Mouse (Mus musculus): Measurements from ENCODE around the gene Defb15. TPM values are rescaled to one million over a fixed set of nuclear protein-coding genes. Genes with fewer than 3 reads are reported as not detected.
"Not testable (repeated sequence)": the region's sequence is repeated elsewhere in the genome, so short reads cannot be mapped to it uniquely, and the experiment has no call there.

Defb15 gene
- polyA plus RNA-seq, 1 experiment from 2014 or later: not detected

DNA sequence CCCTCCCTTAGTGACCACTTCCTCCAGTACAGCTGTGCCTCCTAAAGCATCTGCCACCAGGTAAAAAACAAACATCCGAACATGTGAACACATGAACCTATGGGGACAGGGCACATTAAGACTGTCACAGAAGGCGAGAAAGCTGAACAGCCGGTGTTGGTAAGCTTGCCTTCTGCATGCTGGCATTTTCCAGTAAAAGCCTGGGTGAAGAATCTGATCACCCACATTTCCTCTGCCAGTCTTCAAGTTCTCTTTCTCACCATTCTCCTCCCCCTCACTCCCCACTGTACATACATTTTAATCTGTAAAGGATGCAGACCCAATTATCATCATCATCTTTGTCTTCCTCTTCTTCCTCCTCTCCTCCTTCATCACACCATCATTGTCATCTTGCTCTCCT lies 16.9 kb downstream of the Defb15 start:
- ATAC-seq (ENCODE audit: insufficient read depth, low FRiP score, low read depth): no peak
- no peaks in the 10 kb centered on the region for H3K4me1 ChIP-seq
- 82% methylated on average over 3 of the region's 3 CpGs for WGBS
- H3K27ac ChIP-seq: no peak overlapping the region
- H3K9ac ChIP-seq: no peak overlapping the region
- no peaks in the 10 kb centered on the region for H3K9me3 ChIP-seq
- H3K4me3 ChIP-seq (replicated peaks): no peak overlapping the region
- no peak overlapping the region for H3K4me2 ChIP-seq
- no peaks in the 10 kb centered on the region for H3K27me3 ChIP-seq (replicated peaks)
- H3K36me3 ChIP-seq: no peaks in the 10 kb centered on the region

DNA sequence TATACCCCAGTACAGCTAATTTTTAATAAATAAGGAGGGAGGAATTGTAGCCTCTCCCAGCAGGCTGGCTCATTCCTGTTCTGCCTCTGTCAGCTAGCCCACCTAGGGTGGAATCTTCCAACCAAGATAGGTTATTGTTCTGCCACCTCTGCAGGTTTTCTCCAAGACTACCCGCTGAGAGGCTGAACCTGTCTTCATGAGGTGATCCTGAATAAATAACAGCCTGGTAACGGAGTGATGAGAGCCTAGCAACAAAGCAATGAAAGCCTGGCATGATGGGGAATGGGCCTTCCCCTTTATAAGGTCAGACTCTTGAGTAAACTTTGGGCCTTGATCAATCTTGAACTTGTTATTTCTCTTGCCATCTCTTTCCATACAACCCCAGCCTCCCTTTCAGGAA lies 20.0 kb downstream of the Defb15 start:
- Histone ChIP-seq H3K9me3 (no peaks in the 10 kb centered on the region), H3K36me3 (no peaks in the 10 kb centered on the region), H3K9ac (no peak overlapping the region), H3K27ac (no peak overlapping the region), H3K4me2 (no peak overlapping the region), H3K4me3 (replicated peaks) (no peak overlapping the region), H3K4me1 (no peaks in the 10 kb centered on the region), H3K27me3 (replicated peaks) (no peaks in the 10 kb centered on the region)
- WGBS: 24% methylated on average over 2 of the region's 2 CpGs
- no peak for ATAC-seq (ENCODE audit: insufficient read depth, low FRiP score, low read depth)

DNA sequence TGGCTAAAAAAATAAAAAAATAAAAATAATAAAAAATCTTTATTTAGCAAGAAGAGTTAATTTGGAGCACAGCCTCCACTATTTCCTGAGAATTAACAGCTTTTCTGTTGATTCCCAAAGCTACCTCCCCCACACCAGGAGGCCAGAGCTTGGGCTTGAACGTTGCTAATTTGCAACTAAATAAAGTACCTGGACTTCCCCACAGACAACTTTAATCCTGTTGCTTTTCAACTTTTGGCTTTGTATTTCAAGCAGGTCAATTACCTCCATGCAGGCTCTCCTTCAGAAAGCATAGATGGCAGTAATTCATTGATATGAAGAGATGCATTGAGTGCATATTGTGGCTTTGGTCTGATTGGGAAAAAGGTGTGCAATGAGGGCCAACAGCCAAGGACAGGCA lies 20.6 kb downstream of the Defb15 start:
- no peaks in the 10 kb centered on the region for H3K9me3 ChIP-seq
- H3K27ac ChIP-seq: no peak overlapping the region

DNA sequence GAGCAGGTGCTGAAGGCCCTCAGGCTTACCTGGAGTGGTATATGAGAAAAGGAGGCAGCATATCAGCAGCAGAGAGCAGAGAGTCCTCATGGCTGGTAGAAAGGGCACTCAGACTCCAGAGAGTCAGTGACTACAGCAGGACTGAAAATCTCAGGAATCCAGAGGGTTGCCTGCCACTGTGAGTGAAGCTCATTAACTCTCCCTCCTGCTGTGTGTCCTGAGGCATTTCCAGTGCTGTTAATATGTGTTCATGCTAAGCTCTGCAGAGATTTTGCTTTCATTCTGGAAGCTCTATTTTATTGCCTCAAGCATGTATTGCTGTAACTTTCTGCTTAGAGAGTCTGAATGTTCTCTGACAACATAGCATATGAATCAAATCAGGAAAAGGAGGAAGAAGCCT lies 26.2 kb downstream of the Defb15 start, which contains the start of gene Defb11:
TSS of gene Defb11 (minus strand) at position 123 of the 400 bp plus-strand sequence.
- H3K4me1 ChIP-seq; H3K4me2 ChIP-seq; ATAC-seq (ENCODE audit: insufficient read depth, low FRiP score, low read depth); H3K36me3 ChIP-seq; H3K9me3 ChIP-seq; H3K27me3 ChIP-seq (replicated peaks); H3K9ac ChIP-seq; H3K27ac ChIP-seq; H3K4me3 ChIP-seq (replicated peaks): not testable (repeated sequence)

More for the DNA sequence above, 20.6 kb downstream of the Defb15 start:
- H3K4me2 ChIP-seq: no peak overlapping the region
- ATAC-seq (ENCODE audit: insufficient read depth, low FRiP score, low read depth): no peak
- no peak overlapping the region for H3K9ac ChIP-seq
- no peak overlapping the region for H3K4me3 ChIP-seq (replicated peaks)
- no peaks in the 10 kb centered on the region for H3K4me1 ChIP-seq
- WGBS: 12% methylated on average over 1 of the region's 1 CpGs
- no peaks in the 10 kb centered on the region for H3K27me3 ChIP-seq (replicated peaks)
- H3K36me3 ChIP-seq: no peaks in the 10 kb centered on the region

DNA sequence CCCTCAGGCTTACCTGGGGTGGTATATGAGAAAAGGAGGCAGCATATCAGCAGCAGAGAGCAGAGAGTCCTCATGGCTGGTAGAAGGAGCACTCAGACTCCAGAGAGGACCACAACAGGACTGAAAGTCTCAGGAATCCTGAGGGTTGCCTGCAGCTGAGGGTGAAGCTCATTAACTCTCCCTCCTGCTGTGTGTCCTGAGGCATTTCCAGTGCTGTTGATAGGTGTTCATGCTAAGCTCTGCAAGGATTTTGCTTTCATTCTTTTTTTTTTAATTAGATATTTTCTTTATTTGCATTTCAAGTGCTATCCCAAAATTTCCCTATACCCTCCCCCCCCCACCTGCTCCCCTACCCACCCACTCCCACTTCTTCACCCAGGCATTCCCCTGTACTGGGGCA lies 47.2 kb downstream of the Defb15 start, which contains the start of gene Defb9:
TSS of gene Defb9 (minus strand) at position 101 of the 400 bp plus-strand sequence.
- ATAC-seq (ENCODE audit: insufficient read depth, low FRiP score, low read depth); H3K4me1 ChIP-seq; H3K9ac ChIP-seq; H3K9me3 ChIP-seq; H3K27ac ChIP-seq; H3K4me2 ChIP-seq; H3K27me3 ChIP-seq (replicated peaks); H3K36me3 ChIP-seq; H3K4me3 ChIP-seq (replicated peaks): not testable (repeated sequence)

Other genes with a start within 250 kb of the Defb15 start
- 0.59 TPM in 1 of 2 replicates, not detected in the other for gene AY761184, start 229.1 kb downstream of the Defb15 start, polyA plus RNA-seq (2015; fragmentation: Nextera tagmentation; extraction: Ambion mirVana)
- 13.3 and 15.1 TPM in 2 replicates for gene Defa24, start 198.2 kb downstream of the Defb15 start, polyA plus RNA-seq (2015; fragmentation: Nextera tagmentation; extraction: Ambion mirVana)
- gene Defb50, start 109.2 kb downstream of the Defb15 start, polyA plus RNA-seq (2015; fragmentation: Nextera tagmentation; extraction: Ambion mirVana): not detected in 2 replicates
- not detected in 2 replicates for gene Defb2, start 92.8 kb downstream of the Defb15 start, polyA plus RNA-seq (2015; fragmentation: Nextera tagmentation; extraction: Ambion mirVana)
- gene Defb10, start 73.8 kb downstream of the Defb15 start, polyA plus RNA-seq (2015; fragmentation: Nextera tagmentation; extraction: Ambion mirVana): not detected in 2 replicates
- not detected in 2 replicates for gene Defb9, start 47.3 kb downstream of the Defb15 start, polyA plus RNA-seq (2015; fragmentation: Nextera tagmentation; extraction: Ambion mirVana)
- not detected in 2 replicates for gene Defb11, start 26.3 kb downstream of the Defb15 start, polyA plus RNA-seq (2015; fragmentation: Nextera tagmentation; extraction: Ambion mirVana)
- not detected in 2 replicates for gene Defb35, start 5.6 kb upstream of the Defb15 start, polyA plus RNA-seq (2015; fragmentation: Nextera tagmentation; extraction: Ambion mirVana)
- gene Defb13, start 14.1 kb upstream of the Defb15 start, polyA plus RNA-seq (2015; fragmentation: Nextera tagmentation; extraction: Ambion mirVana): not detected in 2 replicates
- gene Fam90a1a, start 26.0 kb upstream of the Defb15 start, polyA plus RNA-seq (2015; fragmentation: Nextera tagmentation; extraction: Ambion mirVana): not detected in 2 replicates
- not detected in 2 replicates for gene Ccdc70, start 37.1 kb upstream of the Defb15 start, polyA plus RNA-seq (2015; fragmentation: Nextera tagmentation; extraction: Ambion mirVana)
- 8.4 and 9.5 TPM in 2 replicates for gene Atp7b, start 127.6 kb upstream of the Defb15 start, polyA plus RNA-seq (2015; fragmentation: Nextera tagmentation; extraction: Ambion mirVana)
- gene Alg11, start 128.0 kb upstream of the Defb15 start, polyA plus RNA-seq (2015; fragmentation: Nextera tagmentation; extraction: Ambion mirVana): 31.0 and 38.2 TPM in 2 replicates
- 0.27 and 0.39 TPM in 2 replicates for gene Nek5, start 192.3 kb upstream of the Defb15 start, polyA plus RNA-seq (2015; fragmentation: Nextera tagmentation; extraction: Ambion mirVana)
- gene Nek3, start 233.7 kb upstream of the Defb15 start, polyA plus RNA-seq (2015; fragmentation: Nextera tagmentation; extraction: Ambion mirVana): 4.7 and 5.5 TPM in 2 replicates

Measured in stomach, embryonic 15.5 days (tissue).